In genomic region chr8:107270287-107270686, GRCm38 (mm10) we compare ENCODE assay signal across 26 mouse cellular contexts. TPM values are rescaled to one million over a fixed set of nuclear protein-coding genes. Genes with fewer than 3 reads are reported as not detected.
DNase-seq lines count a peak whose midpoint lies in the region; ATAC-seq and TF ChIP-seq lines count a peak whose summit lies in the region.
"Had no signal": no experiment of that assay in that cellular context is flagged by ENCODE, and none has a peak within 500 bp of the region (broad histone marks: within the 10 kb centered on the region; RNA-seq: fewer than 3 reads in every experiment).

No protein-coding gene starts in this region.

- H3K9me3 ChIP-seq in embryonic facial prominence, embryonic 13.5 days, result no peaks in the 10 kb centered on the region
- H3K9me3 ChIP-seq in embryonic facial prominence, embryonic 10.5 days, result no peaks in the 10 kb centered on the region
- no peaks in the 10 kb centered on the region for H3K9me3 ChIP-seq in ES-E14 (ENCODE audit: control insufficient read depth, insufficient read depth, low read depth, low read length)
- H3K9me3 ChIP-seq in heart, embryonic 11.5 days (replicated peaks; ENCODE audit: control insufficient read depth, low read length), result no peaks in the 10 kb centered on the region
- H3K9me3 ChIP-seq: embryonic facial prominence, embryonic 12.5 days; forebrain, embryonic 15.5 days; heart, embryonic 12.5 days; heart, embryonic 15.5 days; hindbrain, embryonic 10.5 days; hindbrain, embryonic 13.5 days; intestine, embryonic 15.5 days had no signal

- no peak overlapping the region for H3K4me3 ChIP-seq in embryonic facial prominence, embryonic 13.5 days
- H3K4me3 ChIP-seq in embryonic facial prominence, embryonic 10.5 days, result no peak overlapping the region
- peak overlapping the region in 1 of 2 experiments; percentile 19; a peak in 2 of 4 replicates for H3K4me3 ChIP-seq in ES-E14 (ENCODE audit: insufficient read depth in 1 of 2, low read depth in 1 of 2, low read length in 2 of 2, poor library complexity in 1 of 2, severe bottlenecking in 1 of 2)
- H3K4me3 ChIP-seq in brown adipose tissue, adult 24 weeks (ENCODE audit: insufficient read depth, low read depth, low read length), result peak overlapping the region; percentile 4; the same call in 1 of the 2 replicates
- H3K4me3 ChIP-seq in macrophage (ENCODE audit: inconsistent target), result no peak overlapping the region
- no peak overlapping the region for H3K4me3 ChIP-seq in heart, embryonic 11.5 days (ENCODE audit: low read depth, low read length)
- H3K4me3 ChIP-seq: embryonic facial prominence, embryonic 12.5 days; forebrain, embryonic 15.5 days; heart, embryonic 12.5 days; heart, embryonic 15.5 days; hindbrain, embryonic 10.5 days; hindbrain, embryonic 13.5 days; intestine, embryonic 15.5 days had no signal

- no peak overlapping the region for H3K9ac ChIP-seq in embryonic facial prominence, embryonic 13.5 days
- no peak overlapping the region; the same call in 1 of the 2 replicates for H3K9ac ChIP-seq in ES-E14 (ENCODE audit: insufficient read depth, low read depth, low read length, poor library complexity, severe bottlenecking)
- no peak overlapping the region for H3K9ac ChIP-seq in heart, embryonic 11.5 days (ENCODE audit: low read depth, low read length)
- H3K9ac ChIP-seq: embryonic facial prominence, embryonic 12.5 days; forebrain, embryonic 15.5 days; heart, embryonic 12.5 days; heart, embryonic 15.5 days; hindbrain, embryonic 13.5 days; intestine, embryonic 15.5 days had no signal

- WGBS in embryonic facial prominence, embryonic 13.5 days, result 49% methylated on average over 4 of the region's 4 CpGs
- WGBS in embryonic facial prominence, embryonic 10.5 days, result 70% methylated on average over 4 of the region's 4 CpGs
- WGBS in macrophage (ENCODE audit: missing documents), result 95% methylated on average over 4 of the region's 4 CpGs
- 65% methylated on average over 4 of the region's 4 CpGs for WGBS in heart, embryonic 11.5 days (ENCODE audit: insufficient replicate concordance)

- H3K4me2 ChIP-seq in embryonic facial prominence, embryonic 13.5 days, result peak overlapping the region; percentile 5
- no peak overlapping the region for H3K4me2 ChIP-seq in heart, embryonic 11.5 days
- H3K4me2 ChIP-seq: embryonic facial prominence, embryonic 12.5 days; forebrain, embryonic 15.5 days; heart, embryonic 12.5 days; heart, embryonic 15.5 days; hindbrain, embryonic 13.5 days; intestine, embryonic 15.5 days had no signal

- ATAC-seq in embryonic facial prominence, embryonic 13.5 days (ENCODE audit: insufficient number of reproducible peaks, insufficient read depth, low FRiP score, low TSS enrichment, low read depth), result no peak
- ATAC-seq in heart, embryonic 11.5 days (replicated peaks; ENCODE audit: insufficient number of reproducible peaks, low FRiP score, low TSS enrichment), result no peak
- ATAC-seq: forebrain, embryonic 15.5 days; hindbrain, embryonic 16.5 days; intestine, embryonic 15.5 days had no signal

- H3K27me3 ChIP-seq in embryonic facial prominence, embryonic 13.5 days, result no peaks in the 10 kb centered on the region
- no peaks in the 10 kb centered on the region for H3K27me3 ChIP-seq in embryonic facial prominence, embryonic 10.5 days (replicated peaks; ENCODE audit: low read depth, poor library complexity, severe bottlenecking)
- H3K27me3 ChIP-seq in heart, embryonic 11.5 days (ENCODE audit: control insufficient read depth, insufficient read depth, low read length), result no peaks in the 10 kb centered on the region
- H3K27me3 ChIP-seq: embryonic facial prominence, embryonic 12.5 days; forebrain, embryonic 15.5 days; heart, embryonic 12.5 days; heart, embryonic 15.5 days; hindbrain, embryonic 13.5 days; intestine, embryonic 15.5 days had no signal

- H3K79me2 ChIP-seq in macrophage (ENCODE audit: inconsistent target), result no peaks in the 10 kb centered on the region

- DNase-seq in embryonic facial prominence, embryonic 10.5 days (ENCODE audit: low spot score), result no peak
- no peak for DNase-seq in ES-E14 (ENCODE audit: low read depth, low spot score)
- no peak for DNase-seq in layer of hippocampus, adult 9-11 months
- no peak for DNase-seq in adrenal gland, adult (ENCODE audit: inconsistent age in 2 of 2, low spot score in 1 of 2)
- DNase-seq: adrenal gland, adult 8-10 months; adrenal gland, postnatal 36 days; cerebellum, adult 11-12 months; cerebellum, adult 8-10 months; gastrocnemius, postnatal 10 days; gastrocnemius, postnatal 36 days; heart, postnatal 10 days; heart, postnatal 36 days; kidney, adult 11 months; kidney, adult 8-10 months had no signal

- H3K4me1 ChIP-seq in embryonic facial prominence, embryonic 13.5 days, result peaks cover 15% of the 10 kb centered on the region
- H3K4me1 ChIP-seq in embryonic facial prominence, embryonic 10.5 days, result peaks cover 14% of the 10 kb centered on the region
- H3K4me1 ChIP-seq in ES-E14 (ENCODE audit: control insufficient read depth in 2 of 2, insufficient read depth in 2 of 2, low read length in 2 of 2, poor library complexity in 1 of 2), result peaks cover 0 to 2% of the 10 kb centered on the region in 2 experiments; a peak in 1 of 4 replicates
- no peaks in the 10 kb centered on the region; the same call in 1 of the 2 replicates for H3K4me1 ChIP-seq in brown adipose tissue, adult 24 weeks (ENCODE audit: control insufficient read depth, insufficient read depth, insufficient read length, low read length)
- 0 out of 2 replicates have a peak, but pooled peaks cover 3% of the 10 kb centered on the region for H3K4me1 ChIP-seq in heart, embryonic 11.5 days (ENCODE audit: control insufficient read depth, insufficient read depth, low read length)
- H3K4me1 ChIP-seq: forebrain, embryonic 15.5 days; hindbrain, embryonic 13.5 days; intestine, embryonic 15.5 days had no signal

- in situ Hi-C loops in ES-E14 (cut with MboI; ENCODE audit: low sequenced_read_pairs in 2 of 2, unreplicated experiment in 2 of 2), result no loop called here

- H3K36me3 ChIP-seq in embryonic facial prominence, embryonic 13.5 days, result no peaks in the 10 kb centered on the region
- no peaks in the 10 kb centered on the region for H3K36me3 ChIP-seq in embryonic facial prominence, embryonic 10.5 days (replicated peaks)
- H3K36me3 ChIP-seq in ES-E14 (ENCODE audit: control insufficient read depth, insufficient read depth, low read length, poor library complexity, severe bottlenecking) (no peaks in the 10 kb centered on the region), macrophage (ENCODE audit: inconsistent target) (no peaks in the 10 kb centered on the region)
- no peaks in the 10 kb centered on the region for H3K36me3 ChIP-seq in heart, embryonic 11.5 days (ENCODE audit: control insufficient read depth, insufficient read depth, low read length)
- H3K36me3 ChIP-seq: embryonic facial prominence, embryonic 12.5 days; forebrain, embryonic 15.5 days; heart, embryonic 12.5 days; heart, embryonic 15.5 days; hindbrain, embryonic 10.5 days; hindbrain, embryonic 13.5 days; intestine, embryonic 15.5 days had no signal

- H3K27ac ChIP-seq in embryonic facial prominence, embryonic 13.5 days, result no peak overlapping the region
- H3K27ac ChIP-seq in embryonic facial prominence, embryonic 10.5 days (replicated peaks), result no peak overlapping the region
- H3K27ac ChIP-seq in ES-E14 (ENCODE audit: insufficient read depth, low read depth, low read length, poor library complexity, severe bottlenecking), result no peak overlapping the region
- H3K27ac ChIP-seq in brown adipose tissue, adult 24 weeks (replicated peaks; ENCODE audit: low read depth, low read length), result no peak overlapping the region
- H3K27ac ChIP-seq in macrophage, result 0 out of 2 replicates have a peak overlapping the region, but pooled peaks have one; percentile 12
- no peak overlapping the region for H3K27ac ChIP-seq in heart, embryonic 11.5 days (ENCODE audit: low read depth, low read length)
- H3K27ac ChIP-seq: embryonic facial prominence, embryonic 12.5 days; forebrain, embryonic 15.5 days; heart, embryonic 15.5 days; hindbrain, embryonic 10.5 days; hindbrain, embryonic 13.5 days; intestine, embryonic 15.5 days had no signal

TF ChIP-seq in ES-E14, 5 proteins besides CTCF, POLR2A, EP300 and RAD21:
- peak; percentile 67; the same call in 1 of the 2 replicates for TF ChIP-seq ZNF384 (IDR thresholded peaks at IDR 0.05; ENCODE audit: low read depth, low read length)
- TF ChIP-seq MAFK (IDR thresholded peaks at IDR 0.05; ENCODE audit: insufficient read depth, low read depth, low read length), result no peak

RNA-seq across cellular contexts. Expression of gene Nfat5, which starts 23.0 kb away (rescaled TPM):
- polyA plus RNA-seq in embryonic facial prominence, embryonic 13.5 days (2015; fragmentation: Nextera tagmentation; extraction: Ambion mirVana), result 23.5 and 28.8 TPM in 2 replicates
- polyA plus RNA-seq in embryonic facial prominence, embryonic 10.5 days (2016; fragmentation: Nextera tagmentation; extraction: Ambion mirVana), result 10.9 and 11.2 TPM in 2 replicates
- total RNA-seq in ES-E14 (2012; rRNA removed), result 24.2 and 24.5 TPM in 2 replicates
- 9.1 and 13.8 TPM in 2 replicates for polyA plus RNA-seq in brown adipose tissue, adult 24 weeks (2012; ENCODE audit: insufficient read depth, insufficient read length, missing spikeins)
- total RNA-seq in macrophage (2018; cell fraction: chromatin; rRNA removed), result 100 to 1,000 TPM; 289 to 982 (median 350) TPM
- 10 to 100 TPM; 13.7 to 30.6 (median 18.7) TPM for total RNA-seq in macrophage (2018; cell fraction: cytosol; rRNA removed)
- 100 to 1,000 TPM in 23 of 26 experiments, 10 to 100 TPM in 3; 89.4 to 356 (median 137) TPM for total RNA-seq in macrophage (2018; cell fraction: nucleus; rRNA removed)
- polyA plus RNA-seq in macrophage (2018), result 8.2 to 11.3 TPM (median 9.6 TPM) in 3 replicates
- 11.2 and 12.2 TPM in 2 replicates for polyA plus RNA-seq in heart, embryonic 11.5 days (2014; fragmentation: Nextera tagmentation; extraction: Ambion mirVana)
